Mouse (Mus musculus) liver, postnatal 0 days (tissue): ENCODE measurements around the gene Dexi. TPM values are rescaled to one million over a fixed set of nuclear protein-coding genes. Genes with fewer than 3 reads are reported as not detected.

ENCODE experiments used
- ATAC-seq: fragments of 200-750 bp; cut with Nextera tagmentation; 2 replicates; pipeline ENCODE4 v1.8.0; 2017; ENCODE audit warnings: mild to moderate bottlenecking, moderate library complexity
- DNase-seq: peaks from one replicate; pipeline ENCODE4 v3.0.0-alpha.2; 2016
- H3K27ac ChIP-seq: fragments of 300-500 bp; sonication (generic); 2 replicates; pipeline ENCODE4 v1.5.1; 2014; ENCODE audit warnings: antibody characterized with exemption, moderate library complexity, mild to moderate bottlenecking, low read depth
- H3K27me3 ChIP-seq: fragments of 300-500 bp; sonication (generic); 2 replicates; pipeline ENCODE4 v1.6.1; 2014; ENCODE audit warnings: low read length, control low read depth, mixed read lengths; ENCODE audit not compliant: insufficient read depth
- H3K36me3 ChIP-seq: fragments of 300-500 bp; sonication (generic); replicated peaks from 2 replicates; pipeline ENCODE4 v1.6.1; 2014; ENCODE audit warnings: mild to moderate bottlenecking, control low read depth, low read length, moderate library complexity, mixed read lengths; ENCODE audit not compliant: insufficient read depth
- H3K4me1 ChIP-seq: fragments of 300-500 bp; sonication (generic); 2 replicates; pipeline ENCODE4 v1.6.1; 2014; ENCODE audit warnings: antibody characterized with exemption, mild to moderate bottlenecking, control low read depth; ENCODE audit not compliant: insufficient read depth
- H3K4me2 ChIP-seq: fragments of 300-500 bp; sonication (generic); 2 replicates; pipeline ENCODE4 v1.6.1; 2014; ENCODE audit warnings: low read depth, mild to moderate bottlenecking, low read length, moderate library complexity, mixed read lengths
- H3K4me3 ChIP-seq: fragments of 300-500 bp; sonication (generic); 2 replicates; pipeline ENCODE4 v1.5.1; 2014; ENCODE audit warnings: low read depth, low read length
- H3K9ac ChIP-seq: fragments of 300-500 bp; sonication (generic); replicated peaks from 2 replicates; pipeline ENCODE4 v1.6.1; 2014; ENCODE audit warnings: mild to moderate bottlenecking, moderate library complexity
- H3K9me3 ChIP-seq: fragments of 300-500 bp; sonication (generic); 2 replicates; pipeline ENCODE4 v1.6.1; 2016; ENCODE audit warnings: mild to moderate bottlenecking, control low read depth, low read length, mixed read lengths
- CTCF ChIP-seq: sonication (generic); IDR thresholded peaks from 2 replicates; pipeline ENCODE4 v1.5.1; 2016; ENCODE audit warnings: antibody characterized with exemption, low read depth
- EP300 ChIP-seq: IDR thresholded peaks from 2 replicates; pipeline ENCODE4 v1.6.1; 2016; ENCODE audit warnings: antibody characterized with exemption, low read depth, mild to moderate bottlenecking
- WGBS: fragments of 180-500 bp; shearing (Covaris S2); extraction: QIAGEN DNeasy Blood & Tissue Kit; methylation state at CpG from one replicate; pipeline ENCODE4 v1.1.7; 2014; ENCODE audit not compliant: insufficient replicate concordance; 5-methylcytosine and 5-hydroxymethylcytosine counted together
- polyA plus RNA-seq: library from polyadenylated mRNA; unstranded; fragments of >200 nt; fragmentation: Nextera tagmentation; extraction: Ambion mirVana; gene quantifications from 2 replicates; pipeline ENCODE4 v1.2.1, GENCODE M21; 2015

Dexi gene
- polyA plus RNA-seq, 1 experiment from 2014 or later, result 2.8 TPM

DNA sequence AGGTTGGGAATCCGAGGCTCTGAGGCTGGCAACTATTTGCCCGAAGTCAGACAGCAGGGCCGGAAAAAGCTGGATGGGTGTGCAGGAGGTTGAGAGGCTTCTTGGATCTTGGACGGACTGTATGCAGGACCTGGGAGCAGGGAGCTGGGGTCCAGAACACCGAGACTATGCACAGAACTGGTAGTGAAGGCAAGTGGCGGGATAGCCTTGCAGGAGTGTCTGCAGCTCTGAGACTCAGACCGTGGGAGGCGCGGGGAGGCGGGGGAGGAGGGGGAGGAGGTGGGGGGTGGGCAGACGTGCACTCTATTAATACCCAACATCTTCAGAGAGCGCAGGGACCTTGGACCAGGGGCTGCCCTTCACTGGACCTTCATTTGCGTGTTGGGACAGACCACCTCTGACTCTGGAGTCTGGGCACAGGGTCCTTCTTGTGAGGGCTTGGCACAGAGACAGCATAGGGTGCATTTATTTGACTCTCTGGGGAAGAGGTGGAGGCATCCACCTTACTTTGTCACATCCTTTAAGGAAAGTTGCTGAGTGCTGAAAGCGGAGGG, 52.9 kb downstream of the Dexi start:
- H3K9ac ChIP-seq, result no peak overlapping the region
- peak overlapping the region; percentile 25; the same call in 1 of the 2 replicates for H3K4me3 ChIP-seq
- no peaks in the 10 kb centered on the region for H3K9me3 ChIP-seq
- no peaks in the 10 kb centered on the region for H3K4me1 ChIP-seq
- TF ChIP-seq CTCF, result no peak
- TF ChIP-seq EP300, result no peak
- ATAC-seq (no peak), DNase-seq (no peak)
- H3K4me2 ChIP-seq, result peak overlapping the region; percentile 61
- 19% methylated on average over 11 of the region's 14 CpGs for WGBS
- no peak overlapping the region for H3K27ac ChIP-seq
- H3K27me3 ChIP-seq, result peaks cover 7% of the 10 kb centered on the region; the same call in 1 of the 2 replicates
- H3K36me3 ChIP-seq, result no peaks in the 10 kb centered on the region

- H3K9ac ChIP-seq, result no peak overlapping the region
- H3K4me3 ChIP-seq, result peak overlapping the region; percentile 25; the same call in 1 of the 2 replicates
Observed at GRCm38 (mm10) chr16:10489483-10489882, 53.4 kb downstream of the Dexi start.

DNA sequence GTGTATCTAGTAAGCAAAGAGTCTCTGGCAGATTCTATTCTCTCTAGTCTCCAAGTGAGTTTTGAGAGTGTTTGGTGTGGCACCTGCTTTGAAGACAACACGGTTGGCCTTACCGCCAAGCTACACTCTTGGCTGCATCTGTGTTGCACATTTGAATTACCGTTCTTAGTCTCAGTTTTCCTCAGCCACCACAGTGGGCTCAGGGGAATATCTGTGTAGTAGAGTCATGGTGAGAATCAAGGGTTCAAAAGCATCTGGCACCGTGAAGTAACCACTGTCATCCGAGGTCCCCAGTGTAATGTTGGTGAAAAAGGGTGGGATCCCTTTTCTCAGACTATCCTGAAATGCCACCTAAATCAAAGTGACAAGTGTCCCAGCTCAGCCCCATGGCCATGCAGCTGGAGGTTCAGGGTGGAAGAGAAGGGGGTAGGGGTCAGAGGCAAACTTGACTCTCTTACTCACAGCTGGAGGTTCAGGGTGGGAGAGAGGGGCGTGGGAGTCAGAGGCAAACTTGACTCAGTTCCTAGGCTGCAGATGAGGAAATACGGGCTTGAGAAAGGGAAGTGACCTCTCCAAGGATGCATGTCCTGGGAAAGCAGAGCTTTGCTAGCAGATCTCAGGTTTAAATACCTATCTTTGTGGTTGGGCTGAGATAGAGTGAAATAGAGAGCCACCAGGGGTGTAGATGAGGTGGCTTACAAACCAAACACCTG, 53.9 kb downstream of the Dexi start:
- H3K27me3 ChIP-seq, result peaks cover 7% of the 10 kb centered on the region; the same call in 1 of the 2 replicates
- H3K36me3 ChIP-seq, result no peaks in the 10 kb centered on the region
- no peak overlapping the region for H3K9ac ChIP-seq
- H3K9me3 ChIP-seq, result no peaks in the 10 kb centered on the region
- H3K4me2 ChIP-seq, result no peak overlapping the region
- no peak overlapping the region for H3K27ac ChIP-seq
- no peak for DNase-seq
- H3K4me1 ChIP-seq, result no peaks in the 10 kb centered on the region
- TF ChIP-seq CTCF (no peak), EP300 (no peak)
- no peak for ATAC-seq
- no peak overlapping the region for H3K4me3 ChIP-seq
- WGBS, result 57% methylated on average over 7 of the region's 7 CpGs

More at GRCm38 (mm10) chr16:10489483-10489882, 53.4 kb downstream of the Dexi start:
- H3K9me3 ChIP-seq, result no peaks in the 10 kb centered on the region
- no peak for ATAC-seq
- TF ChIP-seq EP300, result no peak
- TF ChIP-seq CTCF, result no peak
- H3K36me3 ChIP-seq, result no peaks in the 10 kb centered on the region
- WGBS, result 9% methylated on average over 9 of the region's 9 CpGs
- H3K4me2 ChIP-seq, result peak overlapping the region; percentile 61
- no peaks in the 10 kb centered on the region for H3K4me1 ChIP-seq
- no peak overlapping the region for H3K27ac ChIP-seq
- peaks cover 7% of the 10 kb centered on the region; the same call in 1 of the 2 replicates for H3K27me3 ChIP-seq
- DNase-seq, result no peak

DNA sequence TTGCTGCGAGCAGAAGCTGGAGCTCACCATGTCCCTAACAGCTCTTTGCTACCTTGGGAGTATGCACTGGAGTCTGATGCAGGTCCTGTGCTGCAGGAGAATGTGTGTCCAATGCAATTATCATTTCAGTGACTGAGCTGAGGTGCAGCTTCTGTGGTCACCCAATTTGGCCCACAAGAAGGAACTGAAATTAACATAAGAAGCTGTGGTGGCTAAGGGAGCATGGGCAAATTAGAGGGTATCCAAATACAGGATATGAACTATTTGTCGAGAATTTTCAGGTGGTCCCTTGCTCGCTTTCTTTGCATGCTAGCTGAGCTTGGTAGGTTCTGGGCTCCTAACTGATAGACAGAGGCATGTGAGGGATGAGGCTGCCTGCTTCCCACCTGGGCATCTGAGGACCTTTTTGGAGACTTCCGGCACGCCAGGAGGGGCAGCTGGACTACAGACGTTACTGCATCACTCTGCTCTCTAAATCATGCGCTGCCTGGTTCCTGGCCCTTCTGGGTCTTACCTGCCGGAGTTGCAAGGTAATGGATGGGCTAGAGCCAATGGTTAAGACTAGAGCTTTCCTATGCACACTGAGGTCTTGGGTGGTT, 54.9 kb downstream of the Dexi start:
- Histone ChIP-seq H3K4me3 (no peak overlapping the region), H3K9me3 (no peaks in the 10 kb centered on the region)
- no peak for DNase-seq

GRCm38 (mm10) chr16:10486993-10487392, 55.9 kb downstream of the Dexi start:
- TF ChIP-seq CTCF, result no peak
- TF ChIP-seq EP300, result no peak

More for the DNA sequence above, 54.9 kb downstream of the Dexi start:
- H3K9ac ChIP-seq, result no peak overlapping the region
- 67% methylated on average over 8 of the region's 8 CpGs for WGBS
- no peak for ATAC-seq
- H3K27me3 ChIP-seq, result peaks cover 7% of the 10 kb centered on the region; the same call in 1 of the 2 replicates
- TF ChIP-seq EP300, result no peak
- TF ChIP-seq CTCF, result no peak
- H3K27ac ChIP-seq, result no peak overlapping the region
- H3K4me2 ChIP-seq, result no peak overlapping the region
- H3K4me1 ChIP-seq, result no peaks in the 10 kb centered on the region
- no peaks in the 10 kb centered on the region for H3K36me3 ChIP-seq

DNA sequence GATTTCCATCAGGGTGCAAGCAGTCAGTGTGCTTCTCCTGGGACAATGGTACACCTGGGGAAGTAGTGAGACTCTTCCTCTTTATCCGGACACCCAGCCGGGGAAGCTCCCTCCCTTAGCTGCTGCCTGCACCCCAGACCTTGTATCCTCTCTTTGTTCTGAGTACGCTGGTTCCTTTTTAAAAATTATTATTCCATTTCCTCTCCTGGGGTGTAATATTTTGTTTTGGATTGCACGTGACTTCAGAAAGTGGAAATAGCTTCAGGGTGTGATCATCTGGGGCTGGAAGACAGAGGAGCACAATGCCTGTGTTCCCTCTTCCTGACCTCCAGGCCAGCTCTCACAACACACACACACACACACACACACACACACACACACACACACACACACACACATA, 60.5 kb downstream of the Dexi start:
- ATAC-seq (no peak), DNase-seq (no peak)
- WGBS, result 42% methylated on average over 4 of the region's 4 CpGs

More at GRCm38 (mm10) chr16:10486993-10487392, 55.9 kb downstream of the Dexi start:
- H3K4me1 ChIP-seq, result no peaks in the 10 kb centered on the region
- no peak overlapping the region for H3K4me3 ChIP-seq
- H3K9me3 ChIP-seq, result no peaks in the 10 kb centered on the region
- 57% methylated on average over 3 of the region's 3 CpGs for WGBS
- DNase-seq (no peak), ATAC-seq (no peak)
- no peak overlapping the region for H3K4me2 ChIP-seq
- H3K27me3 ChIP-seq, result peaks cover 7% of the 10 kb centered on the region; the same call in 1 of the 2 replicates
- H3K36me3 ChIP-seq, result no peaks in the 10 kb centered on the region
- H3K9ac ChIP-seq, result no peak overlapping the region
- no peak overlapping the region for H3K27ac ChIP-seq

More for the DNA sequence above, 60.5 kb downstream of the Dexi start:
- Histone ChIP-seq H3K4me1 (no peaks in the 10 kb centered on the region), H3K27me3 (no peaks in the 10 kb centered on the region), H3K27ac (no peak overlapping the region), H3K9me3 (no peaks in the 10 kb centered on the region), H3K9ac (no peak overlapping the region), H3K4me2 (no peak overlapping the region), H3K36me3 (no peaks in the 10 kb centered on the region), H3K4me3 (no peak overlapping the region)
- TF ChIP-seq EP300 (no peak), CTCF (no peak)
